Mouse (Mus musculus): Measurements from ENCODE around the gene Gm10234.

The Gm10234 gene

GRCm38 (mm10) chr6:95321812-95322211, at the start of gene Gm10234:
Gm10234 (plus strand) TSS chr6:95322112.
- no peak for DNase-seq (ENCODE audit: low spot score)

GRCm38 (mm10) chr6:95277633-95278032, 44.3 kb upstream of the Gm10234 start:
- no peak for DNase-seq (ENCODE audit: low spot score)

- DNase-seq (ENCODE audit: low spot score) = no peak
Observed at GRCm38 (mm10) chr6:95296025-95296424, 25.9 kb upstream of the Gm10234 start.

- no peak for DNase-seq (ENCODE audit: low spot score)
Observed at GRCm38 (mm10) chr6:95298387-95298786, 23.5 kb upstream of the Gm10234 start.

GRCm38 (mm10) chr6:95300658-95301057, 21.3 kb upstream of the Gm10234 start:
- DNase-seq (ENCODE audit: low spot score) = no peak

- no peak for DNase-seq (ENCODE audit: low spot score)
Observed at GRCm38 (mm10) chr6:95331191-95331590, 9.3 kb downstream of the Gm10234 start.

GRCm38 (mm10) chr6:95334781-95335180, 12.9 kb downstream of the Gm10234 start:
- no peak for DNase-seq (ENCODE audit: low spot score)

- no peak for DNase-seq (ENCODE audit: low spot score)
Observed at GRCm38 (mm10) chr6:95349378-95349777, 27.5 kb downstream of the Gm10234 start.

GRCm38 (mm10) chr6:95353043-95353442, 31.1 kb downstream of the Gm10234 start:
- DNase-seq (ENCODE audit: low spot score) = no peak

- DNase-seq (ENCODE audit: low spot score) = no peak
Observed at GRCm38 (mm10) chr6:95353886-95354285, 32.0 kb downstream of the Gm10234 start.

GRCm38 (mm10) chr6:95360084-95360483, 38.2 kb downstream of the Gm10234 start:
- DNase-seq (ENCODE audit: low spot score) = no peak

- DNase-seq (ENCODE audit: low spot score) = no peak
Observed at GRCm38 (mm10) chr6:95362707-95363106, 40.8 kb downstream of the Gm10234 start.

GRCm38 (mm10) chr6:95371811-95372210, 49.9 kb downstream of the Gm10234 start:
- DNase-seq (ENCODE audit: low spot score) = no peak

All from urinary bladder, postnatal 14 days (tissue).